Mouse (Mus musculus) embryonic facial prominence, embryonic 10.5 days (tissue): Measurements from ENCODE around the gene Hist1h4n. TPM values are rescaled to one million over a fixed set of nuclear protein-coding genes. Genes with fewer than 3 reads are reported as not detected.
"Not testable (repeated sequence)": the region's sequence is repeated elsewhere in the genome, so short reads cannot be mapped to it uniquely, and the experiment has no call there.

Experiments
- DNase-seq: peaks from one replicate; pipeline ENCODE4 v3.0.0-alpha.2; 2017; ENCODE audit warnings: low spot score
- H3K27ac ChIP-seq: fragments of 300-500 bp; sonication (generic); replicated peaks from 2 replicates; pipeline ENCODE4 v1.5.1; 2016; ENCODE audit warnings: mild to moderate bottlenecking
- H3K27me3 ChIP-seq: fragments of 300-500 bp; sonication (generic); replicated peaks from 2 replicates; pipeline ENCODE4 v1.6.1; 2016; ENCODE audit warnings: low read depth, mild to moderate bottlenecking; ENCODE audit not compliant: poor library complexity, severe bottlenecking
- H3K36me3 ChIP-seq: fragments of 300-500 bp; sonication (generic); replicated peaks from 2 replicates; pipeline ENCODE4 v1.6.1; 2016; ENCODE audit warnings: mild to moderate bottlenecking, moderate library complexity
- H3K4me1 ChIP-seq: fragments of 300-500 bp; sonication (generic); 2 replicates; pipeline ENCODE4 v1.6.1; 2016
- H3K4me3 ChIP-seq: fragments of 300-500 bp; sonication (generic); 2 replicates; pipeline ENCODE4 v1.5.1; 2016; ENCODE audit warnings: mild to moderate bottlenecking, moderate library complexity
- H3K9me3 ChIP-seq: fragments of 300-500 bp; sonication (generic); 2 replicates; pipeline ENCODE4 v1.6.1; 2016; ENCODE audit warnings: mild to moderate bottlenecking
- WGBS: fragments of 180-500 bp; shearing (Covaris S2); methylation state at CpG from one replicate; pipeline ENCODE4 v1.1.7; 2016; 5-methylcytosine and 5-hydroxymethylcytosine counted together
- polyA plus RNA-seq: library from polyadenylated mRNA; unstranded; fragments of >200 nt; fragmentation: Nextera tagmentation; extraction: Ambion mirVana; gene quantifications from 2 replicates; pipeline ENCODE4 v1.2.1, GENCODE M21; 2016

Hist1h4n gene
- 9.3 and 10.5 TPM in 2 replicates for polyA plus RNA-seq

DNA sequence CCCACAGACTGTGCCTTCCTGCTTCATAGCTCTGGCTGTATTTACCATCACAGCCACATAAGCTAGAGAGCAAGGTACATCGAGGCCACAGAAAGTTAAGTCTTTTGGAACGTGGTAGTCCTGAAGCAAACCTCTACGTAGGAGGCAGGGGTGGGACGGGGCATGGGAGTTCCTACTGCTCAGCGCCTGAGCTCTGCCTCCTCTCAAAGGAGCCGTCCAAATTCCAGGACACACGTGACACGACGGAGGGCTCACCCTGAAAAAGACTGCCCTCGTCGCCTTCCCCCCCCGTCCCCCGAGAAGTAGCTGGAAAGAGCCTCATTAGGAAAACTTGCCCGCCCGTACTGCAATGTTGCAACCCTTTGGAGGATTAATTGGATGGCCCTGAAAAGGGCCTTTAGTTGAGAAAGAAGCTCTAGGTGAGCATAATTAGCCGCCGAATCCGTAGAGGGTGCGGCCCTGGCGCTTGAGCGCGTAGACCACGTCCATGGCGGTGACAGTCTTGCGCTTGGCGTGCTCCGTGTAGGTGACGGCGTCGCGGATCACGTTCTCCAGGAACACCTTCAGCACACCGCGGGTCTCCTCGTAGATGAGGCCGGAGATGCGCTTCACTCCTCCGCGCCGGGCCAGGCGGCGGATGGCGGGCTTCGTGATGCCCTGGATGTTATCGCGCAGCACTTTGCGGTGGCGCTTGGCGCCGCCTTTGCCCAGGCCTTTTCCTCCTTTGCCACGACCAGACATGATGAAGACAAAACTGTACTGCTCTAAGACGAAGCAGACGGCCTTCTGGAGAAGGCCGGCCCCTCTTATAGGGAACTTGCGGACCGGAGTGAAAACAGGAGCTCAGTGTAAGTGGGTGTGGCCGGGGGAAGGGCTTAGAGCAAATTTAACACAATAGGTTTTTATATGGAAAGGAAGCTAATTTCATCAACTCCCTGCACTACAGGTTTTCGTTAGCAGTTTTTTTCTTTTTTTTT lies at the start of gene Hist1h4n:
Gene Hist1h4n (minus strand): TSS at position 779 of the 977 bp plus-strand sequence.
- Histone ChIP-seq H3K27ac (peak within 1 kb of the TSS; percentile 61), H3K4me3 (peak within 1 kb of the TSS; percentile 44)
- H3K9me3 ChIP-seq, DNase-seq, H3K36me3 ChIP-seq, H3K27me3 ChIP-seq, H3K4me1 ChIP-seq: not testable (repeated sequence)
- WGBS, result under 1% methylated on average over 27 of the region's 58 CpGs

DNA sequence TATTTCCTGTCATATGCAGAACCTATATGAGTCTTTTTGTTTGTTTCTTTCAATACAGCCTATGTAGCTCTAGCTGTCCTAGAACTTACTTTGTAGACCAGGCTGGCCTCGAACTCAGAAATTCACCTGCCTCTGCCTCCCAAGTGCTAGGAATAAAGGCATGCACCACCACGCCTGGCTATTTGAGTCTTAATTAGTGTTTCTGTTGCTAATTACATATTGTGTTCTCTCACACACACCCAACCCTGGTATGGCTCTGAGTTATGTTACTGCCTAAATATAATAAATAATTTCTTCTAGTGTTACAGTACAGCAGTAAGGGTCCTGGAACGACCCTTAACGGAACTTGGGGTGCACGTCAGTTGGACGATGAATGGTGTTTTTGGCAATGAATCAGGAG lies 48.7 kb upstream of the Hist1h4n start:
- H3K9me3 ChIP-seq, result no peaks in the 10 kb centered on the region
- WGBS, result 88% methylated on average over 6 of the region's 6 CpGs

GRCm38 (mm10) chr13:21865503-21865902 lies 33.5 kb upstream of the Hist1h4n start:
- H3K27me3 ChIP-seq, H3K4me3 ChIP-seq, H3K36me3 ChIP-seq, H3K9me3 ChIP-seq, DNase-seq, H3K4me1 ChIP-seq, H3K27ac ChIP-seq: not testable (repeated sequence)
- WGBS, result 79% methylated on average over 3 of the region's 3 CpGs

More for the DNA sequence above, 48.7 kb upstream of the Hist1h4n start:
- H3K27ac ChIP-seq, result no peak overlapping the region
- H3K36me3 ChIP-seq, result no peaks in the 10 kb centered on the region
- peaks cover 9% of the 10 kb centered on the region; the same call in 1 of the 2 replicates for H3K4me1 ChIP-seq
- H3K4me3 ChIP-seq, result no peak overlapping the region
- H3K27me3 ChIP-seq, result no peaks in the 10 kb centered on the region
- DNase-seq, result no peak

GRCm38 (mm10) chr13:21861608-21862007 lies 29.6 kb upstream of the Hist1h4n start:
- H3K9me3 ChIP-seq, result 0 out of 2 replicates have a peak, but pooled peaks cover 2% of the 10 kb centered on the region
- no peaks in the 10 kb centered on the region for H3K36me3 ChIP-seq
- H3K27ac ChIP-seq, result no peak overlapping the region
- WGBS, result 15% methylated on average over 5 of the region's 5 CpGs
- H3K4me1 ChIP-seq, result peaks cover 3% of the 10 kb centered on the region; the same call in 1 of the 2 replicates
- H3K27me3 ChIP-seq, result no peaks in the 10 kb centered on the region
- DNase-seq, result peak; percentile 54
- no peak overlapping the region for H3K4me3 ChIP-seq

- no peaks in the 10 kb centered on the region for H3K27me3 ChIP-seq
These were observed 23.7 kb upstream of the Hist1h4n start for GRCm38 (mm10) chr13:21855698-21856162.

GRCm38 (mm10) chr13:21855146-21855545 lies 23.1 kb upstream of the Hist1h4n start:
- under 1% methylated on average over 11 of the region's 11 CpGs for WGBS
- Histone ChIP-seq H3K36me3 (no peaks in the 10 kb centered on the region), H3K27ac (no peak overlapping the region; the same call in 1 of the 2 replicates), H3K27me3 (no peaks in the 10 kb centered on the region), H3K4me3 (peak overlapping the region; percentile 64), H3K4me1 (no peaks in the 10 kb centered on the region), H3K9me3 (no peaks in the 10 kb centered on the region)
- DNase-seq, result peak; percentile 90

More at GRCm38 (mm10) chr13:21855698-21856162, 23.7 kb upstream of the Hist1h4n start:
- WGBS, result under 1% methylated on average over 15 of the region's 15 CpGs
- Histone ChIP-seq H3K4me3 (peak overlapping the region; percentile 64), H3K4me1 (no peaks in the 10 kb centered on the region), H3K9me3 (no peaks in the 10 kb centered on the region), H3K27ac (no peak overlapping the region; the same call in 1 of the 2 replicates), H3K36me3 (no peaks in the 10 kb centered on the region)
- DNase-seq, result peak; percentile 57

DNA sequence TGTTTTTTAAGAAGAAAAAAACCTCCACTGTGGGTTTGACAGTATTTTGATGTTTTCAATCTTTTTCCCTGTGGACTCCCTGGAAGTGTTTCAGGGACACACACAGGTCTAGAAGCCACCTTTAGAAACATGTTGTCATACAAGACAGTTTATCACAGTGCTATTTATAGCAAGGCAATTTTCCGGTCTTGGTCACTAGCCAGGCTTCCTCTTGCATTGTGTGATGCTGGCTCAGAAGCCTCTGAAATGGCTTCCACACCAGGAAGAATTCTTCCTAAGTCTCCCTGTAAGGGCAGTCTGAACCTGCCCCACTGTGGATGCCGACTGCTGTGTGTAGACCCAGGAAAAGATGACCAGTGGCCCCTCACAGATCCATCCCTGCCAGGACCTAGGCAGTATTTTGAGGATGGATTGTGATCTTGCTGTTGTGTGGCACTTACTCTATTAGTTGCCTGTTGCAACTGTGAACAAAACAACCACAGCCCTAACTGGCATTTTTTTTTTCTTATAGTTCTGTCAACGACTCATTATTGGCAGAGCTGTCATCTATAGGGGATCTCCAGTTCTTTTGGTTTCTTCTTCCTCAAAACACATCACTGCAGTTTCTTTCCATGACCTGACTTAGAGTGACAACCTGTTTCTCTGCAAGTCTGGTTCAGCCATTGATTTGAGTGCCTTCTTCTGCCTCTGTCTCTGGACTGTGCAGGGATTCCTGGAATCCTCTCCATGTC lies 20.4 kb upstream of the Hist1h4n start:
- Histone ChIP-seq H3K36me3 (no peaks in the 10 kb centered on the region), H3K27ac (no peak overlapping the region), H3K4me3 (no peak overlapping the region), H3K4me1 (no peaks in the 10 kb centered on the region), H3K9me3 (no peaks in the 10 kb centered on the region), H3K27me3 (no peaks in the 10 kb centered on the region)
- DNase-seq, result no peak
- WGBS, result 75% methylated on average over 3 of the region's 3 CpGs

GRCm38 (mm10) chr13:21850696-21851095 lies 18.7 kb upstream of the Hist1h4n start:
- H3K27ac ChIP-seq, DNase-seq, H3K36me3 ChIP-seq, H3K4me1 ChIP-seq, H3K27me3 ChIP-seq, H3K9me3 ChIP-seq, H3K4me3 ChIP-seq: not testable (repeated sequence)
- 38% methylated on average over 1 of the region's 1 CpGs for WGBS

DNA sequence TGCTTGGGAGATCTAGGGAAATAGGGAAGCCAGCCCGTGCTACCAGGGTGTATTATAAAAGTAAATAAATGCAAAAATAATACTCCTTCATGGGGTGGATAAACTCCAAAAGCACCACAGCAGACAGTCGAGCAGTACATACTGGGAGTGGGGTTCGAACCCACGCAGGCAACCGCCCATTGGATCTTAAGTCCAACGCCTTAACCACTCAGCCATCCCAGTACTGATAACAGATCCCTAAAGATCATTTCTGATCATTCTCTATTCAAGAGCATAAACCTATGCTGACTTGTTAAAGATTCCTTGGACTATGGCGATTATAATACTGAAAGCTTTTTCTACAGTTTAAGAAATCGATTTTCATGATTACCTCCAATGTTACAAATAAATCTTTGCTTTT lies 15.9 kb upstream of the Hist1h4n start:
- H3K27ac ChIP-seq, result no peak overlapping the region
- 15% methylated on average over 8 of the region's 8 CpGs for WGBS
- no peaks in the 10 kb centered on the region for H3K27me3 ChIP-seq
- H3K4me3 ChIP-seq, result peak overlapping the region; percentile 29; the same call in 1 of the 2 replicates
- no peaks in the 10 kb centered on the region for H3K9me3 ChIP-seq
- H3K36me3 ChIP-seq, result no peaks in the 10 kb centered on the region
- DNase-seq, result peak; percentile 58
- no peaks in the 10 kb centered on the region for H3K4me1 ChIP-seq

GRCm38 (mm10) chr13:21846356-21846755 lies 14.4 kb upstream of the Hist1h4n start:
- DNase-seq, result not testable (repeated sequence)

DNA sequence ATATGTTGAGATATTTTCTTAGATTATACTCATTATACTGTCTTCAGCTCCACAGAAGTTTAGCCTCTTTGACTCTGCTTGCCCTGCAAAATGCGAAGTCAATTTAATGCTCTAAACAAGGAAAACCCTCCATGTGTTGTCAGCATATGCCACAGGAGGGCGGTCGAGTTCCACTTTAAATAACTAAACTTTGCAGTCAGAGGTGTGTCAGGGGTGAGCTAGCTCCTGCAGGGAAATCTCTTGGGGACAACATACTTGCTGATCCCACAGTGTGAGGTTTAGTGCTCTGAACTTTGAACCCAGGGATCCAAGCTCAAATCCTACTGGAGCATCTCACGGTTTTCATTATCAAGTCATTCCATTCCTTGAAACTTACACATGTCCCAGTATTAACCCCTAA lies 8.5 kb upstream of the Hist1h4n start:
- H3K27ac ChIP-seq, H3K36me3 ChIP-seq, H3K9me3 ChIP-seq, H3K27me3 ChIP-seq, H3K4me1 ChIP-seq, DNase-seq, H3K4me3 ChIP-seq: not testable (repeated sequence)
- no CpG with 5 or more reads among the region's 4 CpGs for WGBS

More at GRCm38 (mm10) chr13:21846356-21846755, 14.4 kb upstream of the Hist1h4n start:
- not testable (repeated sequence) for H3K36me3 ChIP-seq, H3K9me3 ChIP-seq, H3K27me3 ChIP-seq, H3K4me1 ChIP-seq, H3K4me3 ChIP-seq, H3K27ac ChIP-seq

DNA sequence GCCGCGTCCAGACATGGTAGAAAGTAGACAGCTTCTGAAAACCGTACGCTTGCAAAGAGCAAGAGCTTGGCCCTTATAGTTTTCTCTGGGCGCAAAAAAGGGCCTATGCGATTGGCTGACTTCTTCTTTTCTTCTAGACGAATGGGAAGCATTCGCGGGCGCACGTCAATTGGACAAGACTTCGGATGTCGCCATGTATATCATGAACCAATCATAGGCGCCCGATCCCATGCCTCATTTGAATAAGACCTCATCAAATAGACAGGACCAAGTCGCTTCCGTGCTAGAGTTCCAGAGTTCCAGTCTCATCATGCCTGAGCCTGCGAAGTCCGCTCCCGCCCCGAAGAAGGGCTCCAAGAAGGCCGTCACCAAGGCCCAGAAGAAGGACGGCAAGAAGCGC lies 1.5 kb upstream of the Hist1h4n start, which contains the start of the genes Hist1h2ap and Hist1h2br:
Gene Hist1h2ap (minus strand): TSS at position 47 of the 400 bp plus-strand sequence.
Gene Hist1h2br (plus strand): TSS at position 283 of the 400 bp plus-strand sequence.
- H3K27me3 ChIP-seq, H3K9me3 ChIP-seq, H3K4me1 ChIP-seq, H3K27ac ChIP-seq, DNase-seq, H3K4me3 ChIP-seq, H3K36me3 ChIP-seq: not testable (repeated sequence)
- WGBS, result no CpG with 5 or more reads among the region's 24 CpGs
